Mouse (Mus musculus) thymus, adult 2 months (tissue): ENCODE results near the gene Ppfibp2.

Experiments used
- CTCF ChIP-seq: fragments of 200-500 bp; IDR thresholded peaks from 2 replicates; pipeline ENCODE4 v1.5.1; 2012; ENCODE audit warnings: mild to moderate bottlenecking, control low read depth, low read length, moderate library complexity, borderline replicate concordance; ENCODE audit not compliant: control insufficient read depth, poor library complexity, insufficient read depth; ENCODE audit errors: extremely low read depth
- POLR2A ChIP-seq: fragments of 200-500 bp; IDR thresholded peaks from 2 replicates; pipeline ENCODE4 v1.6.1; 2012; ENCODE audit warnings: mild to moderate bottlenecking, low read length, control low read depth, moderate library complexity; ENCODE audit not compliant: control insufficient read depth, poor library complexity, insufficient read depth; ENCODE audit errors: extremely low read depth

DNA sequence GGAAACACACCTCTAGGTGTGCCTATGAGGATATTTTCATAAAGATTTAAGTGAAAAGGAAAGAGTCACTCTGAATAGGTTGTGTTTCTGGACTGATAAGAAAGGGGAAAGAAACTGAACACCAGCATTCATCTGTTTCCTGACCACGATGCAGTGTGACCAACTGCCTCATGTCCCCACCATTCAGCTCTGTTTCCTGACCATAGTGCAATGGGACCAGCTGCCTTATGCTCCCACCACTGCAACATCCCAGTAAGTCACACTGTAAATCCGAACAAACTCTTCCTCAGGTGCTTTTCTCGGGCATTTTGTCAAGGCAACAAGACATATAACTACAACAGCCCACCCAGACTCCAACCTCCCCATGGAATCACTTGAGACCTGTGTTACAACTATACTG, 33.4 kb upstream of the Ppfibp2 start:
- TF ChIP-seq POLR2A: no peak
- TF ChIP-seq CTCF: no peak
